Mouse (Mus musculus) embryonic facial prominence, embryonic 15.5 days (tissue): ENCODE results near the gene Wdr20rt. TPM values are rescaled to one million over a fixed set of nuclear protein-coding genes. Genes with fewer than 3 reads are reported as not detected.

ENCODE experiments used
- ATAC-seq: fragments of 200-750 bp; cut with Nextera tagmentation; 2 replicates; pipeline ENCODE4 v1.8.0; 2017; ENCODE audit warnings: low read depth, moderate TSS enrichment; ENCODE audit not compliant: insufficient number of reproducible peaks, low FRiP score, low TSS enrichment
- H3K27ac ChIP-seq: fragments of 300-500 bp; sonication (generic); replicated peaks from 2 replicates; pipeline ENCODE4 v1.5.1; 2015; ENCODE audit warnings: mild to moderate bottlenecking, inconsistent platforms
- H3K27me3 ChIP-seq: fragments of 300-500 bp; sonication (generic); 2 replicates; pipeline ENCODE4 v1.6.1; 2015; ENCODE audit warnings: inconsistent platforms
- H3K36me3 ChIP-seq: fragments of 300-500 bp; sonication (generic); 2 replicates; pipeline ENCODE4 v1.6.1; 2015; ENCODE audit warnings: mild to moderate bottlenecking, inconsistent platforms
- H3K4me1 ChIP-seq: fragments of 300-500 bp; sonication (generic); 2 replicates; pipeline ENCODE4 v1.6.1; 2015; ENCODE audit warnings: inconsistent platforms
- H3K4me2 ChIP-seq: fragments of 300-500 bp; sonication (generic); replicated peaks from 2 replicates; pipeline ENCODE4 v1.6.1; 2015; ENCODE audit warnings: mild to moderate bottlenecking, inconsistent platforms
- H3K4me3 ChIP-seq: fragments of 300-500 bp; sonication (generic); replicated peaks from 2 replicates; pipeline ENCODE4 v1.5.1; 2015; ENCODE audit warnings: mild to moderate bottlenecking, inconsistent platforms
- H3K9ac ChIP-seq: fragments of 300-500 bp; sonication (generic); 2 replicates; pipeline ENCODE4 v1.6.1; 2015; ENCODE audit warnings: inconsistent platforms
- H3K9me3 ChIP-seq: fragments of 300-500 bp; sonication (generic); replicated peaks from 2 replicates; pipeline ENCODE4 v1.6.1; 2016; ENCODE audit warnings: inconsistent platforms
- WGBS: fragments of 180-500 bp; shearing (Covaris S2); methylation state at CpG from one replicate; pipeline ENCODE4 v1.1.7; 2015; 5-methylcytosine and 5-hydroxymethylcytosine counted together
- polyA plus RNA-seq: library from polyadenylated mRNA; unstranded; fragments of >200 nt; fragmentation: Nextera tagmentation; extraction: Ambion mirVana; gene quantifications from 2 replicates; pipeline ENCODE4 v1.2.1, GENCODE M21; 2015

Gene Wdr20rt
- polyA plus RNA-seq, 1 experiment from 2014 or later = 0.11 TPM

DNA sequence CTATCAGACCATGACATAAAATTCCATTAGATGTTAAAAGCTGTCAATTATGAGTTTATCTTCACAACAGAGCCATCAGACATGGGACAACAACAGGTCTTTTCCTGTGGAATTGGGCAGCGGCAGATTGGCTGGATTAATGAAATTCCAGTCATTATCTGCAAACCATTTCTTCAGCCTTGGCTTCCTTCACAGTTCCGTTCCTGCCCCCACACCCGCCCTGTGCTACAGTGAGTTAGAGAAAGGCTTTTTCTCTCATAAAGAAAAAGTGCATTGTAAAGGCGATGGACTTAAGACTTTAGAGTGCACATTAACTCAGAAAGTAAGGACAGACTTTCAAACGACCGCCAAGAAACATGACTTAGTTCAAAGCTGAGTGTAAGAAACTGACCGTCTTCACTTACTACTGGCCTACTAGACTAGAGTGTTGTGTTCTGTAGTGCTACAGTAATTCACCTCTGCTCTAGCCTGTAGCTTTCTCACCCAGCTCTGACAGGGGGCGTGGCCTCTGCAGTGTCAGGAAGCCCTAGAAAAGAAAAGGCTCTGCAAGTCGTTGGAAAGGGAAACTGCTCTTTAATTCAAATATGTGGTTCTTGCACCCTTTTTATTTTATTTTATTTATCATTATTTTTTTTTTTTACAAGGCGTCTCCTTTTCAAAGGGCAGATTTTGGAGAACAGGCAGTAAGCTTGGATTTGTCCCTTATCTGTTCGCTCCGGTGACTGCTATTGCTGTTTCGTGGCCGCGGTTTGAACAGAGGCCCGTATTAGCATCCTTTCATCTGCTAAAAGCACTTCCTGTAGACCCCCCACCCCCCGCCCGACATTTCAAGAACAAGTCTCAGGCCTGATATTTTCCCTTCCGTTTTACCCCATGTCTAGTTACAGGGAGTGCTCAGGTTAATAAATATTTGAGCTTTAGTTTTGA lies 33.2 kb downstream of the Wdr20rt start:
- H3K9me3 ChIP-seq = no peaks in the 10 kb centered on the region
- ATAC-seq = no peak
- H3K27ac ChIP-seq = no peak overlapping the region
- H3K4me2 ChIP-seq = peak overlapping the region; percentile 10; the same call in 1 of the 2 replicates
- H3K4me1 ChIP-seq = no peaks in the 10 kb centered on the region
- H3K36me3 ChIP-seq = no peaks in the 10 kb centered on the region
- no peak overlapping the region for H3K4me3 ChIP-seq
- no peak overlapping the region for H3K9ac ChIP-seq
- 39% methylated on average over 19 of the region's 19 CpGs for WGBS
- H3K27me3 ChIP-seq = no peaks in the 10 kb centered on the region

DNA sequence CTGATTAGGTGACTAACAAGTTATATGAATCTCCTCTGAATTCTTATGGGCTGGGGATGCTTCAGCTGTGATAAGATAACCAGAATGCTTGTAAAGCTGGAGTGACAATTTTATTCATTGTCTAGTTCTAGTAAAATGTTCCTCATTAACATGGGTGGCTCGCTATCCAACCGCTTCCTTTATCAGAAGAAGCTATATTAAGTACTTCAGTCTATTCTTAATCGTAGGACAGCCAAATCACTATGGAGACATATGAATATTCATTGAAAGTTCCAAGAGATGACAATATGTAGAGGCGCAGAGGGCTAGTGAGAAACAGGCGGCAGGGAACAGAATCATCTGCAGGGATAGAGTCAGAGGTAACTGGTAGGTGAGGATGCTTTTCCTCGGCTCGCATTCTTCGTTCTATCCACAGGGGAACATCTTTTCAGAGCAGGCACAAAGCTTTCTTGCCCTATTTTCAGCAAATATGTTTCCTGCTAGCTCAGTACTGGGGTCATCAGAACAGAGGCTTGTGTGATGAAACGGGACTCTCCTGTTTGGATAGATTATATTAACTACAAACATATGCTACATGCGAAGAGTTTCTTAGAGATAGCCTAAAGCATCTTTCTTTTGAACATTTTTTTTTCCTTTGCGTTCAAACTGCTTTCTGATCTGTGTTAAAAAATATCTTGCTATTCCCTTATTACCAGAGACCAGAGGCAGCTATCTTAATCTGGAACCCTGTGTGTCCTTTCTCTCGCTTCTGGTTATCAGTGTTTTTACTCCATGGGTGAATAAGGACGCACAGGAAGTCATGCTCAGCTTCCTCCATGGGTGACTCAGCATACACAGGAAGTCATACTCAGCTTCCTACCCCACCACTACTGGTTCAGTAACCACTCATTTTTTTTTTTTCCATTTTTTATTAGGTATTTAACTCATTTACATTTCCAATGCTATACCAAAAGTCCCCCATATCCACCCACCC lies 34.1 kb downstream of the Wdr20rt start:
- no peaks in the 10 kb centered on the region for H3K27me3 ChIP-seq
- H3K9me3 ChIP-seq = no peaks in the 10 kb centered on the region
- H3K36me3 ChIP-seq = no peaks in the 10 kb centered on the region
- no peak for ATAC-seq
- no peak overlapping the region for H3K27ac ChIP-seq
- H3K4me2 ChIP-seq = peak overlapping the region; percentile 10; the same call in 1 of the 2 replicates
- no peak overlapping the region for H3K9ac ChIP-seq
- no peaks in the 10 kb centered on the region for H3K4me1 ChIP-seq
- WGBS = 50% methylated on average over 13 of the region's 13 CpGs
- no peak overlapping the region for H3K4me3 ChIP-seq

DNA sequence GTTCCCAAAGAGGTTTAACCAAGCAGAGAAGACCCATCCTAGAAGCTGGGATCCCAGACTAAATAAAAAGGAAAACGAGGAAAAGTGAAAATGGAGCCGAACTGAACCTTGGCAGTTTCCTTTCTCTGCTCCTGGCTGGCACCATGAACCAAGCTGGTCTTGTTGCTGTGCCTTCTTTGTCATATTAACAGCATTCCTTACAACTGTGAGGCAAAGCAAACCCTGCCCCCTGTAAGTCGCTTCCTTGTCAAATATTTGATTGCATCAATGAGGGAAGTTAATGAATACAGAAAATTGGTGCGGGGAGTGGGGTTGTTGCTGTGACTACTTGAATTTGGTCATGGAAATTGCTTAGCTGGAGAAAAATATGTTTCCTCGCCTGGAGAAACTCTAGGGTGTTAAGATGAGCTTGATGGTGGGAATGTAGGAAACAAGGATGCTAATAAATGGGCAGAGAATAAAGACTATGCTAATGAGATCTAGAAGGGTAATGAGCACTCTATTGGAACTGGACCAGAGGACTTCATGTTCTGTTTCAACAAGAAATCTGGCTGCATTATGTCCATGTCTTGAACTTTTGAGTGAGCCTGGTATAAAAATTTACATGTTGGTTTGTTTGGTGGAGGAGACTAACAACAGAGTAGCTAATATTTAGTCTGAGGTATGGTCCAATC lies 43.1 kb downstream of the Wdr20rt start:
- Histone ChIP-seq H3K9ac (no peak overlapping the region), H3K27me3 (no peaks in the 10 kb centered on the region), H3K4me3 (no peak overlapping the region), H3K4me1 (no peaks in the 10 kb centered on the region), H3K9me3 (no peaks in the 10 kb centered on the region), H3K4me2 (no peak overlapping the region), H3K27ac (no peak overlapping the region), H3K36me3 (no peaks in the 10 kb centered on the region)
- WGBS = 78% methylated on average over 5 of the region's 5 CpGs
- ATAC-seq = no peak

DNA sequence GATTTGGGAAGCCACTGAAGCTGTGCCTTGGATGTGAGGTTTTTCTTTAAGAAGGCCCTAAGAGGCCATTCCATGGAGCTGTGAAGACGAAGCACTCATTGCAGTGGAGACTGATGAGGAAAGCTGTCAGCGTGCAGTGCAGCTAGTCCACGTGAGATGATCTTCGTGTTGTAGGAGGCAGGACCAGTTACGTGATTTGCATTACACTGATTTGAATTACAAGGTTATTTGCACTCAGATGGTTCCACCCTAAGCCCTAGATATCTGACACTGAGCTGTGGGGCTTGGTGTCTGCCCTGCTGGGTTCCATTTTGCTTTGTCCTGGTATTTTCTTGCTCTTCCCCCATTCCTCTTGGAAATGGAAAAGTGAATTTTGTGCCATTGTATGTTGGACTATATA lies 44.1 kb downstream of the Wdr20rt start:
- Histone ChIP-seq H3K9me3 (no peaks in the 10 kb centered on the region), H3K27ac (no peak overlapping the region), H3K36me3 (no peaks in the 10 kb centered on the region), H3K4me3 (no peak overlapping the region), H3K9ac (no peak overlapping the region), H3K27me3 (no peaks in the 10 kb centered on the region), H3K4me2 (no peak overlapping the region), H3K4me1 (no peaks in the 10 kb centered on the region)
- ATAC-seq = no peak
- WGBS = 73% methylated on average over 5 of the region's 5 CpGs

DNA sequence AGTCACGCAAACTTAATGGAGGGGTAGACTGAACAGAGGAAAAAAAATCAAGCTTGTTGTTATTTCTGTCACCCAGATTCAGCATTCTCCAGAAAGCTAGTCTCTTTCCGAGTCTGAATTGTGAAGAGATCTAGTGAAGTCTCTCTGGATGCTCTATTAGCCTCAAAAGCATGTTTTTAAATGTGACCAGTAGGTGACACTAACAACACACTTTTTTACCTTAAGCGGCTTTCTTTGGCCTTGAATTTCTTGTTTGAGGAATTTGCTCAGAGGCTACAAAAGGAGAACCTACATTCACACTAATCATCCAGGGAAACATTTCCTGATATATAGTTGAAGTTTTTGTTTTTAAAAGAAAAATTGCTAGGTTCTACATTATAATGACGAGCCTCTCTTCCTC lies 48.5 kb downstream of the Wdr20rt start:
- no peak for ATAC-seq
- no peak overlapping the region for H3K9ac ChIP-seq
- 61% methylated on average over 4 of the region's 4 CpGs for WGBS

More for the DNA sequence above, 48.5 kb downstream of the Wdr20rt start:
- Histone ChIP-seq H3K27ac (no peak overlapping the region), H3K36me3 (no peaks in the 10 kb centered on the region), H3K27me3 (no peaks in the 10 kb centered on the region), H3K9me3 (no peaks in the 10 kb centered on the region), H3K4me2 (no peak overlapping the region), H3K4me1 (no peaks in the 10 kb centered on the region), H3K4me3 (no peak overlapping the region)

Other genes starting within 250 kb of the Wdr20rt start
- 55.3 and 56.2 TPM in 2 replicates for gene Prpf39, start 189.2 kb upstream of the Wdr20rt start, polyA plus RNA-seq
- gene Fkbp3, start 151.5 kb upstream of the Wdr20rt start, polyA plus RNA-seq = 363 and 402 TPM in 2 replicates
- gene Fancm, start 149.9 kb upstream of the Wdr20rt start, polyA plus RNA-seq = 5.9 and 7.7 TPM in 2 replicates
- 43.0 and 43.3 TPM in 2 replicates for gene Mis18bp1, start 52.9 kb upstream of the Wdr20rt start, polyA plus RNA-seq